Mouse (Mus musculus): ENCODE results near the gene Dynlt1c.
A peak's percentile ranks its signal among the peaks of the same experiment; 100 is the strongest.
"Not testable (repeated sequence)": the region's sequence is repeated elsewhere in the genome, so short reads cannot be mapped to it uniquely, and the experiment has no call there.

Gene Dynlt1c

GRCm38 (mm10) chr17:6619271-6619670 lies 17.8 kb downstream of the Dynlt1c start:
- DNase-seq (ENCODE audit: low spot score in 2 of 2), result not testable (repeated sequence)

- DNase-seq (ENCODE audit: low spot score in 2 of 2), result not testable (repeated sequence)
Observed at GRCm38 (mm10) chr17:6620035-6620434, 18.6 kb downstream of the Dynlt1c start.

GRCm38 (mm10) chr17:6620730-6621451 lies 19.4 kb downstream of the Dynlt1c start:
- DNase-seq (ENCODE audit: low spot score in 2 of 2), result not testable (repeated sequence)

GRCm38 (mm10) chr17:6621976-6622375 lies 20.5 kb downstream of the Dynlt1c start:
- not testable (repeated sequence) for DNase-seq (ENCODE audit: low spot score in 2 of 2)

DNA sequence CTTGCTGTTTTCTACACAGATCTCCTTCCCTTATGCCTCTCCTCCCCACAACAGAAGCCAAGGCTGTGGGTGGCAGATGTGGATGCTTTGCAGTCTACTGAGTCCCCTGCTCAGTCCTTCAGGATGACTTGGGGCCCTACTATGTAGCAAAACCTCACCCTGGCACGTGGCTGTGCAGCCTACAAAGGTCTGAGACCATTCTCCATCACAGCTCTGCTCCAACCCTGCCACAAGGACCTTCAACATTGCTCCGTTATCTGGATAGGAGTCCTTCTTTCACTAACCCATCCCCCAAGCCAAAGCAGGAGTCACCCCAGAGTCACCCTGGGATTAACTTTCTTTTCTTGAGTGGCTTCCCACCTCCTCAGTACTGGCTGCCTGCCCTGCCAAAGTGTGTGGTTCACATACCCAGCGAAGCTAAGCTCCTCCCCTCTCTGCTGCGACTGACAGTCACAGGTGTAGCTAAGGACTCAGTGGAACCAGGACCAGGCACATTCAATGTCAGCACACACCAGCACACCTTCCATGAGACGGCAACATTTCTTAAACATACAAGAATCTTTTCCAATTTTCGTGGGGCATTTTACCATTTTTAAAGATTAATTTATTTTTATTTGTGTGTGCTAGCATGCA lies 23.6 kb downstream of the Dynlt1c start:
- not testable (repeated sequence) for DNase-seq (ENCODE audit: low spot score in 2 of 2)

DNA sequence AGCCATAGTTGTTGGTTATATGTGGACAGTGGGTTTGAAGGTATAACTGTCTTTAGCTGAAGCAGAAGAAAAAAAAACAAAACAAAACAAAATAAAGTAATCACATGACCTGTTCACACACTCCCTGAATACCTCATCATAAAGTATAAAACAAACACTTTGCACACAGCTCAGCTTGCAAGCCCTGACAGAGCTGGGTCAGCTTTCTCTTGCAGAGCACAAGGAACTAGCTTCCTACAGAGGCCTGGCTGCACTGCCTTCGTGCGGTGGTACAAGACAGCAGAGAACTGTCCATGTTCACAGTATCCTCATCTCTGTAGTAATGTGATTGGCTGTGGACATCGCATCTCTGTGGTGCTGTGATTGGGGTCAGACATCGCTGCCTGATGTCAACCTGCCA lies 28.9 kb downstream of the Dynlt1c start:
- DNase-seq (ENCODE audit: low spot score in 2 of 2), result not testable (repeated sequence)

DNA sequence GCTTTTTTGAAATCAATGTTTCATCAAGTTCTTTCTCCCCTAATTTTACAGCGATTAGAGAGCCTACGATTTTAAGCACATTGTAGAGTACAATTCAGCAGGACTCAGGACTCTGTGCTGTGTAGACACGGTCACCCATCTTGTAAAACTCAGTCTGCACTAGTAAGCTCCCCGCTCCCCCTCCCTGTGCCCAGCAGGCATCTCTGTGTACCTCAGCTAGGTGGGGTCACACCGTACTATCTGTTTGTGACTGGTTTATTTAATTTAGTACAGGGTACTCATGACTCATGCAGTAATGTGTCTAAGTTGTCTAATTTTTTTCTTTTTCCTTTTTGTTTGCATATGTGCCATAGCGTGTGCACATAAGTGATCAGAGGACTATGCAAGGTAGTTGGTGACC lies 31.4 kb downstream of the Dynlt1c start:
- not testable (repeated sequence) for DNase-seq (ENCODE audit: low spot score in 2 of 2)

DNA sequence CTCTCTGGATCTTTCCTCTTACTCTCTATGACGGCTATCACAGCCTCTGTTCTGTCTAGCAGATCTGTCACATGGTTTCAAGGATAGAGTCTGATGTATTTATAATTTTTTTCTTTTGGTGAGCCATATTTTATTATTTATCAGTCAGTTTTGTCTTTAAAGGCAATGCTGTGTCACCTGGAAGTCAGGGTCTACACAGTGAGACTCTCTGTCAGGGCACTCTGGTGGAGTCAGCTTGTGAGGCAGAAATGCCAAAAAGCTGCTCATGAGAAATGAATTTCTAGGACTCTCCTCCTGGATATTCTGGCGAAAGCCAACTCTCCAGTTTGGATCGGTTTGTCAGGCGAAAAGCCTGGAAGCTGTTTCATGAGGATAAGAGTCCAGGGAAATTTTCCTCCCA lies 34.3 kb downstream of the Dynlt1c start:
- DNase-seq (ENCODE audit: low spot score in 2 of 2), result not testable (repeated sequence)

DNA sequence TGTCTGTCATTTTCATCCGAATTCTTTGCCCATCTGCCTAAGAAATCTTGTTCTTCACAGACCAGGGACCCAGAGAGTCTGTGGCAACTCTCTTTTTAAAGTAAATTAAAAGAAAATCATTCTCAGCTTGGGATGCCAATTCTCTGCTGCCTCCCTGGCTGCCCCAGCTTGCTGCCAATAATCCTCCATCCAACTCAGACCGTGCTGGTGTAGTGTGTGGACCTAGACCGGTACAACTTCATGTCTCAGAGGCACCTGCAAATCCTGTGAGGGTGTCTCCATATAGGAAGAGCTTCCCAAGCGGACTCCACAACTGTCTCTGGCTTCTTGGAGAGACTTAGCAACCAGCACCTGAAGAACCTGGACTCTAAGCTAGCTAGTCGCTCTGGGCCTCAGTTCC lies 35.4 kb downstream of the Dynlt1c start:
- DNase-seq (ENCODE audit: low spot score in 2 of 2), result no peak

DNA sequence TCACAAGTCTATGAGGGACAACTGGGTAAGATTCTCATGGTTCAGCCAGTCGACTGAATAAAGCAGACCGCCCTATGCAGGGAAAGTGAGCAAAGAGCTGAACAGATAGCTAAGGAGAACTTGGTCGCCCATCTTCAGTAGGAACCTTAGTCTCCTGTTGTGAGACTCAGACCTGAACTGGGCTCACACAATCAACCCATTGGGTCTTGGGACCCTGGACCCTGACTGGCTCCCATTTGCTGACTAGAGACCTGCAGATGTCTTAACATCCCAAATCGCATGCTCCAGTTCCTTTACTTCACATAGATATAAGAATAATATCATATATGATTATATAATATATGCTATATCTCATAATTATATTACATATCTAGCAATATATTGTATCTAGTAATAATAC lies 36.0 kb downstream of the Dynlt1c start:
- not testable (repeated sequence) for DNase-seq (ENCODE audit: low spot score in 2 of 2)

DNA sequence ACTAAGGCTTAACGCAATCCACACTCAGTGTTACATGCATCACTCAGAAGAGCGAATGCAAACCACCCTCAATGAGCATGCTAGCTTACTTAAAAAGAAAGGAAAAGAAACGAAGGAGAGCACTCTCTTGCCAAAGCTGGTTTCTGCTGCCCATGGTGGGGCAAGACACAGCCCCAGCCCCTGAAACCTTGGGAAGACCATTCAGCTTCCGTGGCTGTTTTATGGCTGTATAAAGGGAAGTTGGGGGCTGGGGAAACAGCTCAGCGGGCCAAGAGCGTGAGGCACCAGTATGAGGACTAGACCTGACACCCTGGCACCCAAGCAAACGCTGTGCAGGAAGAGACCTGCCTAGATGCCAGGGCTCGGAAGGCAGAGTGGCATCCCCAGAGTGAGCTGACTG lies 37.0 kb downstream of the Dynlt1c start:
- DNase-seq (ENCODE audit: low spot score in 2 of 2), result not testable (repeated sequence)

DNA sequence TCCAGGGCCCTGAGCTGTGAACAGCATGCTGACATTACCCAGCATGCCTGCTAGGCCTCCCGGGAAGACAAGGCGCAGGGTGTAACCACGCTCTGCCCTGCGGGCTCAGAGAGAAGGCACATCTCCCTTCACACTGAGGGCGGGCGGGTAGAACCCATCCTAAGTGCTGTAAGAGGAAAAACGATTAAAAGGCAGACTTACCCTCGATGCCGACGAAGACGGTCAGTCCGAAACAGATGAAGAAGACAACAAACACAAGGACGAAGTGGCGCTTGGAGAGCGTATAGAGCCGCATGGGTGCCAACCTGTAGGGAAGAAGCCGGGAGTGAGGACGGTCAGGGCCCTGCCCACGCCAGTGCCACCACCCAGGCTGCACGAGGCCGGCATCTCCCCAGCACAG lies 38.0 kb downstream of the Dynlt1c start:
- not testable (repeated sequence) for DNase-seq (ENCODE audit: low spot score in 2 of 2)

GRCm38 (mm10) chr17:6640044-6640637 lies 38.7 kb downstream of the Dynlt1c start:
- DNase-seq (ENCODE audit: low spot score in 2 of 2), result not testable (repeated sequence)

- not testable (repeated sequence) for DNase-seq (ENCODE audit: low spot score in 2 of 2)
Observed at GRCm38 (mm10) chr17:6640771-6641429, 39.4 kb downstream of the Dynlt1c start.

GRCm38 (mm10) chr17:6644210-6644609 lies 42.7 kb downstream of the Dynlt1c start:
- DNase-seq (ENCODE audit: low spot score in 2 of 2), result not testable (repeated sequence)

GRCm38 (mm10) chr17:6644673-6645072 lies 43.2 kb downstream of the Dynlt1c start:
- DNase-seq (ENCODE audit: low spot score in 2 of 2), result not testable (repeated sequence)

- DNase-seq (ENCODE audit: low spot score in 2 of 2), result not testable (repeated sequence)
Observed at GRCm38 (mm10) chr17:6645668-6646067, 44.2 kb downstream of the Dynlt1c start.

GRCm38 (mm10) chr17:6646841-6647240 lies 45.4 kb downstream of the Dynlt1c start:
- DNase-seq (ENCODE audit: low spot score in 2 of 2), result not testable (repeated sequence)

- not testable (repeated sequence) for DNase-seq (ENCODE audit: low spot score in 2 of 2)
Observed at GRCm38 (mm10) chr17:6647452-6647851, 46.0 kb downstream of the Dynlt1c start.

- peak; percentile 65 for DNase-seq (ENCODE audit: low spot score in 2 of 2)
Observed at GRCm38 (mm10) chr17:6650904-6651565, 49.6 kb downstream of the Dynlt1c start.

DNA sequence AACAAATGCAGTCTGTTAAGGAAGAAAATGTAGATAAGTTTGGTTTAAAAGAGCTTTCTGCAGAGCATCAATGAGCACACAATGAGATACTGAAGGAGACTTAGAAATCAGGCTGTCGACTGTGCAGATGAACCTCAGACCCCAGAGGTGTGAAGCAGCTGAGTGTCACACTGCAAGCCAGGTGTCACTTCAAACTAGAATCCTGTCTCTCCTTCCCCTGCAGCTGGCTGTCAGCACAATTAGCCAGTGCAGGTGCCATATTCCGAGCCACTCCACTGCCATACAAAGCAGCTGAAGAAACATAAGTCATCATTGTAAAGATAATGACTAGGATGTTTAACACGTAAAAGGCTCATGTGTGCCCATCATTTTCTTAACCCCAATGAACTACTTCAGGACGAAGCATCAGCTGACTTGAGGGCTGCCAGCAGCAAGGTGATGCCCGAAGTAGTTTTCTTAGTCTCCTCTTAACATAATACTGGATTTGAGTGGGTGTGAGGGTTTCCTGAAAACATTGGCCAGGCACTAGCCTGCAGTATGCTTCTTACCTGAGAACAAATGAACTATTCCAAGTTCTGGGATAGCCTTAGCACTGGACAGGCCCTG lies 52.0 kb downstream of the Dynlt1c start:
- not testable (repeated sequence) for DNase-seq (ENCODE audit: low spot score in 2 of 2)
